Mouse (Mus musculus) thymus, adult 18-20 months (tissue): ENCODE measurements around the gene Xdh.
"Not testable (repeated sequence)": the region's sequence is repeated elsewhere in the genome, so short reads cannot be mapped to it uniquely, and the experiment has no call there.

ENCODE experiments used
- DNase-seq, 2 experiments: peaks; one replicate each; pipeline ENCODE4 v3.0.0; 2022; ENCODE audit warnings: mixed read lengths in 2 of 2

Xdh gene

DNA sequence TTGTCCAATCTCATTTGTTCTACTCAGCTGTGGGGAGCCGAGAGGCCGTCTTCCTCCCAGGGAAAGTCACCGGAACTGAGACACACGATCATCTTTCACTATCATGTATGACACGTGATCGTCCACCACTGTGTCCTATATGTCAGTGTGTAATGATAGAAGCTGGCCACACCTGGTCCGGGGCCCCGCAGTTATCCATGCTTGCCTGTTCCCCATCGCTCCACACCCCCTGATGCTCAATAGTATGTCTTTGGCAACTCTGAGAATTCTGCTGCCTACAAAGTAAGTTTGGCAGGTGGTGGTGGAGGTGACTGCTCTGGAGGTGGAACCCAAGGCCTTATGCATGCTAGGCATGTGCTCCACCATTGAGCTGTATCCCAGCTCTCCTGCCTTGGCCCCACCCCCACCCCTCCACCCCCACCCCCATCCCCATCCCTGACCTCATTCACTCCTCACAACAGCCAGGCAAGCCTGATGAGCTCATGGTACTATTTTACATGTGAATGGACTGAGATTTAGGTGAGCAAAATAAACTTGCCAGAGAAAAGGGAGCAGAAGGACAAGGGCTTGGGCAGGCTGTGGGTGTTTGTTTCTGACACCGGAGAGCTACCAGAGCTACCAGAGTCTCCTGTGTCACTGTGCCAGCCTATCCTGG, 70.6 kb downstream of the Xdh start:
- no peak for DNase-seq

DNA sequence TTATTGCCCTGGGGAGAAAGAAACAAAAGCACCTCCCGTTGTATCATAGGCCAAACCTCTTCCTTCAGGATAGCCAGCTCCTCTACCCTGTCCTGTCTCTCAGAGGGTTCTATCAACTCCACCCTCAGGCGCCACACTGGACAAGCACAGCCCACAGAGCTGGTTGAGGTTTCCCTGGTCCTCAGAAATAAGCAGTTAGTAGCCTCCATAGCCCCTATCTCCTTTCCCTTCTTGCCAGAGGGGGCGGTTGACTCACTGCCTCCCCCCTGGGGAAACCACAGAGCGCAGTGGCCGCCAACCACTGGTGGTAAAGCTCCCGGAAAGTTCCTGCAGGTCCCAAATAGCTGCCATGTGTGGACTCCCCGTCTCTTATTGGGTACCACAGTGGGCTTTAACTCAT, 74.3 kb downstream of the Xdh start:
- no peak for DNase-seq

DNA sequence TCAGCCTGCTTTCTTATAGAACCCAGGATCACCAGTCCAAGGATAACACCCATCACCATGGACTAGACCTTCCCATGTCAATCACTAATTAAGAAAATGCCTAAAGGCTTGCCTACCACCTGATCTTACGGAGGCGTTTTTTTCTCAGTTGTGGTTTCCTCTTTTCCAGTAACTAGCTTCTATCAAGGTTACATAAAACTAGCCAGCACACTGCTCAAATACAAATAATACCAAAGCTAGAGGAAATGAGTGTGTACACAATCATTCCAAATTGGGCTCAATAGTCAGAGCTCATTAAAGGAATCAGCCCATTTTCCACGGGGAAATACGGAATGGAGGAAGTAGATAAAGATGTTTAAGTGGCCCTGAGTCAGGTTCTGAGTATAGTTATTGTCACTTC, 74.7 kb downstream of the Xdh start:
- DNase-seq = no peak

DNA sequence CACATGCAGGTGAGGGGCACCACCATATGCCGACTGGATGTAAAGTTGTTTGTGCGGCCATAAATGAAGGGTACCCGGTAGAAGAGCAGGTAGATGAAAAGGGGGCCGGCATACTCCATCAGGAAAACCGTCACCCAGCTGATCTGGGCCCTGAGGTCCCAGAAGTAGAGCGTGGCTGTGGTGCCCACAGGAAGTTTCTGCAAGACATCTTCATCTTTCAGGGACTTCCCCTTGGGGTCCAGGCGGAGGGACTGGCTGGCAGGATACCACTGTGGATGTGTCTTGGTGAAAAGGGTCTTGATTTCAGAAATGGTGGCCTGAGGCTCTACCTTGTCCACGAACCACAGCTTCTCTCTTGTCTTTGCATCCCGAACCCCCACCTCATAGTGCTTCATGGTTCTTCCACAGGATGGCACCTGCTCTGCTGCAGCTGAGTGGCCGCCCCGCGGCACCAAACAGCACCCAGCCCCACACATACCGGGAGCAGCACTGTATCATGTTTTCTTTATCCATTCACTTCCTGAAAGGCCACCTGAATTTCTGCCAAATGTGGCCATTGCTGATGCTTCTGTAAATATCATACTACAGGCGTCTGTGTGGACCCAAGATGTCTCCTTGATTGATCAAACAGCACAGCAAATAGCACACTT, 78.9 kb downstream of the Xdh start:
- peak; percentile 18 to 34 for DNase-seq

DNA sequence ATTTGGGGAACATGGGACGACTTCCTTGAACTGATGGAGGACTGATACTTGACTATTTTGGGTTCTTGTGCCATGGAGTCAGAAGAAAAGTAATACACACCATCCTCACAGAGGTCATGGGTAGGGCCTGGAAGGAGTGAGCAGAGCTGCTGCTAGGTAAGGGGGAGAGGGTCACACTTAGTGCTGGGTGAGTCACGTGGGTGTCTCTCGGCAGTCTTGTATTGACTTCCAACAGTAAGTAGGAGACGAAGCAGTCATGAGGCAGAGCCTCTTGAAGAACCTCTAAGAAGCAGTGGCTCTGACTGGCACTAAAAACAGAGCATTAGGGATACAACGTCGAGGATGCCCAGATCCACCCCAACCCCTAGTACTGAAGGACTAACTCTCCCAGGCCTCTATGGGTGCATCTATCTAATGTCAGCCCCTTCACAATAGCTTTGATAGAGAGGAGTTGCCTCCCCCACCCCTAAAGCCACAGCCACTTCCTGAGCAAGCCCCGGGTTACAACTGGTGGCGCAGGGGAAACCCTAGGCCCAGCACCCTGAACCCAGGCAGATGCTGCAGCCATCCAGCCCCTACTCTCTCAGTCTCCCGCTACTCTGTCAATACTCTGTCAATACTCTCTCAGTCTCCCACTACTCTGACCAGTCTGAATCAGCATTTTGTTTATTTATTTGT, 80.8 kb downstream of the Xdh start:
- peak; percentile 63 to 71 for DNase-seq

DNA sequence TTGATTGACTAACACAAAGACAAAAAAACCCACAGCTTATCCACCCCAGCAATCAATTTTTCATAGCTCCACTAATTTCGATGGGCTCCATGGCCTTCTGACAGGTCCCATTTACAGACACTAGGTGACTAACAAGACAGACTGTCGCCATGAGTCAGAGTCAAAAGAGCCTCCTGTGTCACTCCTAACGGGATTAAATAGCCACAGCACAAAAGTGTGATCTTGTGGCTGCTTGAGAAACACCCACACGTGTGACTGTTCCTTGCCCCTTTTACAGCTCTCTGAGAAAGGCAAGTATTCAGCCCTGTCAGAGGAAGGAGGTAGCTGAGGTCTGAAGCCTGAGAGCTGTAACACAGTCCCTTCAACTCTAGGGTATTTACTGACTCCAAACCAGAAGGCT, 96.3 kb downstream of the Xdh start:
- DNase-seq = no peak

DNA sequence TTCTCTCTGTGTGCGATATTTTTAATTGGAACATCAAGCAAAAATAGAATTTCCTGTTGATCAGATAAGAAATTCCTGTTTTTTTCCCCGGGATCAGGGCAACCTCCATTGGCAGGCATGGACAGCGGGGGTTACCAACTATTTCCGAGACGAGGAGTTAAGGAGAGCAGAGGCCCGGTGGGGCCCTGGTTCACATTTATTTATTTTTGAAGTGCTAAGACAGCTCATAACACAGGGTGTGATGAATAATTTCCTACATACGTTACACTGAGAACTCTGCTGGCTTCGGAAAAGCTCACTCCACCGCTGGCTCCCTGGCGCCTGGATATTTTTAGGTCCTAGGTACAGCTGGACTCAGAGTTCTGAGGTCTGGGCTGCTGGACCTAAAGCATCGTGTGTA, 97.0 kb downstream of the Xdh start:
- no peak for DNase-seq

DNA sequence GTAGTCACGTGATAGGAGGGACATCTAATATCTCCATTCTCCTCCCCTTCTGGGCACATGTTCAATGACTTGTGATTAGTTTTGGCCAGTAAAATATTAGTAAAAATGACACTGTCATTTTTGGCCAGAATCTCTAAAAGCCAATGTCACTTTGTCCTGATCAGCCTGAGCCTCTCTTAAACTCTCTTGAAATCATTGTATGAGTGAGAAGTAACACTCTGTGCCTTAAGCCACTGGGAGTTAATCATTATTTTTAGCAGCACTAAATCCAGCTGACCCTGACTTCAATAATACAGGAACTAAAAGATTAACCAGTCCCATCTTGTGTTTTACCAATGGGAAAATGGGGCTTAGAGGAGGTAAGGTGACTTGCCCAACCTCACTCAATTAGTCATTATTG, 102.6 kb downstream of the Xdh start:
- no peak for DNase-seq

DNA sequence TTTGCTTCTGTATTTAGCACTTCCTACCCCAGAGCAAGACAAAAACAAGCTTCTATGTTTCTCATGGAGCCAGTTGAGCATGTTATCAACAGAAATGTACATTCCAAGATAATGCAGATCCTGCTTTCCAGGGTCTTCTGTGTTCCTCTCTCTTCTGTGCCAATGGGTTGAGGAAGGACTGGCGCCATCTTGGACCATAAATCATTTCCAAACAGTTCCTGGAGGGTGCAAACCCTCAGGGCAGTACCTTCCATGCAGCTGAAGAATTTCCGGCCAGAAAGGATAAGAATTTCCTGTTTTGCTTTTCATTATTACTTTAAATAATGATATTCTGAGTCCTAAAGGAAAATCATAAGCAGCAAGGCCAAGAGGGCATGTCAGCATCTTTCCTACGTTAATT, 104.4 kb downstream of the Xdh start:
- DNase-seq = no peak

DNA sequence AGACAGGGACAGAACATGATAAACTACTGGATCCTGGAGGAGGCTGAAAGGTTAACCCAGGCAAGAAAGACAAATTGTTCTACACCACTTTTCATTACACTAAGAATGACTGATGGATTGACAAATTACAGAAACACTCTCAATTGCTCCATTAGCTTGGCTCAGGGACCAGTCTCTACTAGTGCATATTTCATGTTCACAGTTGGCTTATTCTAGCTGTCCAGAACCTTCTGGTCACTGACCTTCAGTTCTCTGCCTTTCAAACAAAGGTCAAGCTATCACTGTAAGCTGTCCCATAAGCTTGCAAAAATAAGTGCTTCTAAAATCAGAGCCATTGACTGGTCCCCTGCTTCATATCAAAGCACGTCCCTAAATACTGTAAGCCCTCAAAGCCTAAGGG, 107.0 kb downstream of the Xdh start:
- DNase-seq = no peak

DNA sequence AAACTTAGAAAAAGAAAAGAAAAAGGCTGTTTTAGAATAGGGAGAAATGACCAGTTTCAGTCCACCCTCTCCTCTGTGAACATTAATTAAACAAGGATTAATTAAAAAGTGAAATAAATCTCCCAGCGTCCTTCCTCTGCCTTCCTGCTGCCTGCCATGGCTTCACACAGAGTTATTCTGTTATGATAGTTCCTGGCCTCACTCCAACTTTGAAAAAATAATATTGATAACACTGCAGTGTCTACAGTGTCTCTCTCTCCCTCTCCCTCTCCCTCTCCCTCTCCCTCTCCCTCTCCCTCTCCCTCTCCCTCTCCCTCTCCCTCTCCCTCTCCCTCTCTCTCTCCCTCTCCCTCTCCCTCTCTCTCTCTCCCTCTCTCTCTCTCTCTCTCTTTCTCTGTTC, 110.1 kb downstream of the Xdh start:
- DNase-seq = not testable (repeated sequence)

DNA sequence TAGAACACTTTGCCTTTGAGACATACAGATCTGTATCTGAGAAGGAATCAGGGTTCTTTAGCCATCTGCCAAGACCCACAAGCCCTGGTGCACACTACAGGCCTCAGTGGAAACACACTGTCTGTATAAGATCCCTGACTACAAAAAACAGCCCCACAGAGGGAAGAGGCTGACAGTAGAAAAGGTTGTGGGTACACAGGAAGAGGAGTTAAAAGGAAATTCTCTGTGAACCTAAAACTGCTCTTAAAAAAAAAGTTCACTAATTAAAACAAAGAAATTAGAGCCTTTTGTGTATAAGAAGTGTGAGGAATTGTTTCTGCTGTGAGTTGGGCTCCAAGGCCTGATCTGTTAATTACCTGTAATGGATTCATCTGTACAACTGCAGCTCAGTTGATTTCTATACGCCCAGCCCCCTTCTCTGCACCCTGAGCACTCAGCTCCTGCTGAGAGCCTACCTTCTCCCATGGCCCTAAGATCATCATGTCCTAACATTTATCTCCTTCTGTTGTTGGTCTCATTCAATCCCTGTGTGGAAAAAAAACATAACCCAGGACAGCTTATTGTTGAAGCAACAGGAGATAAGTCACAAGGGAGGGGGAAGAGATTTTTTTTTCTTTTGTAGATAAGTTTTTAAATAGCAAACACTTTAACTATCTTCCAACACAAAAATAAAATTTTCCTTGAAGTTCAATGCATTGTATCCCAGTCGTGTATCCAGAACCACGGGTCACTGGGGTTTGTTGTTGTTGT, 110.7 kb downstream of the Xdh start:
- DNase-seq = no peak

DNA sequence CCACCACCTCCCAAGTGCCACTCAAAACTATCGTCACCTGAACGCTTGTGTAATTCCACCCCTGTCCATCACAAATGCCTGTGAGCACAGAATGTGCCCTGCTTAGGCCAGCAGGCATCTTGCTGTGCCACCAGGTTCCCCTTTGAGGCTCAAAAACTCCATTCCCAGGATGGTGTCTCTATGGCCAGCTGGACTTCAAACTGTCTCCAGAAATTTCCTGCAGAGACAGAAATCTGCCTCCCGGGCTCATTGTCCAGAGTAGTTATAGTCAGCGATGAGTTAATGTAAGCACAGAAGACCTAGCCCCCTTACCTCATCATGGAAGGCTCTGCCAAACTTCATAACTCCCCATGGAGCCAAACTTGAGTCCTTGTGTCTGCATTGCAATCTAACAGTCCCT, 112.8 kb downstream of the Xdh start:
- DNase-seq = no peak

DNA sequence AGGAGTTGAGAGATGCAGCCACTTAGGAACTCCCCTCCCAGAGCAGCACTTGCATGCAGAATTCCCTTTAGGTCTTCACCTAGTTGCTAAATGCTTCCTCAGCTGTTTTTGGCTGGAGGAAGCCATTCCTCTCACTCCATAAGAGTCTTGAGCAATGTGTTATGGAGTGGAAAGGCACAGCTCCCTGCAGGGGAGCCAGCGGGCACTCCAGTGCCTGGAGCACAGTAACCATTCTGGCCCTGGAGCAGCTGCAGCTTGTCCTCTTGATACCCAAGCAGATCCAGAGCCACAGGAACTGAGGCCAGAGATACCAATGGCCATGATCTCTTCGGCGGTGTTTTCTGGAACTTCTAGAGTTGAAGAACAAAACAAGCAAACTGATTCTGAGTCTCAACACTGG, 113.4 kb downstream of the Xdh start:
- no peak for DNase-seq
